Mouse (Mus musculus) forebrain, embryonic 15.5 days (tissue): ENCODE measurements around the gene Map3k11. TPM values are rescaled to one million over a fixed set of nuclear protein-coding genes. Genes with fewer than 3 reads are reported as not detected.

Source experiments
- ATAC-seq: fragments of 200-750 bp; cut with Nextera tagmentation; replicated peaks from 2 replicates; pipeline ENCODE4 v1.8.0; 2017; ENCODE audit warnings: mild to moderate bottlenecking, moderate TSS enrichment, moderate library complexity
- H3K27ac ChIP-seq: fragments of 300-500 bp; sonication (generic); replicated peaks from 2 replicates; pipeline ENCODE4 v1.5.1; 2015; ENCODE audit warnings: mild to moderate bottlenecking, inconsistent platforms
- H3K27me3 ChIP-seq: fragments of 300-500 bp; sonication (generic); 2 replicates; pipeline ENCODE4 v1.6.1; 2015; ENCODE audit warnings: inconsistent platforms
- H3K36me3 ChIP-seq: fragments of 300-500 bp; sonication (generic); 2 replicates; pipeline ENCODE4 v1.6.1; 2015; ENCODE audit warnings: mild to moderate bottlenecking, inconsistent platforms
- H3K4me1 ChIP-seq: fragments of 300-500 bp; sonication (generic); 2 replicates; pipeline ENCODE4 v1.6.1; 2015; ENCODE audit warnings: inconsistent platforms
- H3K4me2 ChIP-seq: fragments of 300-500 bp; sonication (generic); replicated peaks from 2 replicates; pipeline ENCODE4 v1.6.1; 2015; ENCODE audit warnings: mild to moderate bottlenecking, inconsistent platforms
- H3K4me3 ChIP-seq: fragments of 300-500 bp; sonication (generic); 2 replicates; pipeline ENCODE4 v1.5.1; 2015; ENCODE audit warnings: mild to moderate bottlenecking, inconsistent platforms
- H3K9ac ChIP-seq: fragments of 300-500 bp; sonication (generic); replicated peaks from 2 replicates; pipeline ENCODE4 v1.6.1; 2015; ENCODE audit warnings: mild to moderate bottlenecking, inconsistent platforms
- H3K9me3 ChIP-seq: fragments of 300-500 bp; sonication (generic); 2 replicates; pipeline ENCODE4 v1.6.1; 2016; ENCODE audit warnings: inconsistent platforms
- WGBS: fragments of 180-500 bp; shearing (Covaris S2); methylation state at CpG from one replicate; pipeline ENCODE4 v1.1.7; 2015; ENCODE audit warnings: mixed read lengths; 5-methylcytosine and 5-hydroxymethylcytosine counted together
- polyA plus RNA-seq: library from polyadenylated mRNA; unstranded; fragments of >200 nt; fragmentation: Nextera tagmentation; extraction: Ambion mirVana; gene quantifications from 2 replicates; pipeline ENCODE4 v1.2.1, GENCODE M21; 2015

The Map3k11 gene
- polyA plus RNA-seq, 1 experiment from 2014 or later, result 12.2 TPM

GRCm38 (mm10) chr19:5653969-5654719 is 34.4 kb upstream of the Map3k11 start:
- Histone ChIP-seq H3K4me2 (peak overlapping the region; percentile 75), H3K9ac (peak overlapping the region; percentile 43), H3K27ac (no peak overlapping the region), H3K4me3 (peak overlapping the region; percentile 42), H3K36me3 (no peaks in the 10 kb centered on the region), H3K27me3 (peaks cover 29% of the 10 kb centered on the region), H3K9me3 (no peaks in the 10 kb centered on the region), H3K4me1 (peaks cover 17% of the 10 kb centered on the region)
- WGBS, result 4% methylated on average over 62 of the region's 62 CpGs
- peak; percentile 60 for ATAC-seq

- Histone ChIP-seq H3K4me2 (peak overlapping the region; percentile 75), H3K4me3 (peak overlapping the region; percentile 42), H3K4me1 (peaks cover 15% of the 10 kb centered on the region), H3K27ac (no peak overlapping the region), H3K9me3 (no peaks in the 10 kb centered on the region), H3K36me3 (no peaks in the 10 kb centered on the region), H3K27me3 (peaks cover 29% of the 10 kb centered on the region), H3K9ac (peak overlapping the region; percentile 43)
- 13% methylated on average over 43 of the region's 43 CpGs for WGBS
- peak; percentile 36; the same call in 1 of the 2 replicates for ATAC-seq
These were observed 33.7 kb upstream of the Map3k11 start for GRCm38 (mm10) chr19:5654720-5655298.

- 84% methylated on average over 16 of the region's 16 CpGs for whole genome bisulfite sequencing
- peaks cover 16% of the 10 kb centered on the region for H3K4me1 ChIP-seq
- H3K36me3 ChIP-seq, result peaks cover 17% of the 10 kb centered on the region
- no peak overlapping the region for H3K4me2 ChIP-seq
- H3K27me3 ChIP-seq, result no peaks in the 10 kb centered on the region
- no peak for ATAC-seq
- H3K9me3 ChIP-seq, result no peaks in the 10 kb centered on the region
- no peak overlapping the region for H3K9ac ChIP-seq
- H3K4me3 ChIP-seq, result no peak overlapping the region
- peak overlapping the region; percentile 37 for H3K27ac ChIP-seq
These were observed 27.4 kb upstream of the Map3k11 start for GRCm38 (mm10) chr19:5660942-5661751.

GRCm38 (mm10) chr19:5662310-5662709 is 26.2 kb upstream of the Map3k11 start:
- H3K36me3 ChIP-seq, result peaks cover 29% of the 10 kb centered on the region
- 83% methylated on average over 8 of the region's 8 CpGs for WGBS
- H3K27ac ChIP-seq, result 0 out of 2 replicates have a peak overlapping the region, but pooled peaks have one; percentile 39
- H3K27me3 ChIP-seq, result no peaks in the 10 kb centered on the region
- H3K9ac ChIP-seq, result no peak overlapping the region
- no peaks in the 10 kb centered on the region for H3K9me3 ChIP-seq
- ATAC-seq, result no peak
- H3K4me3 ChIP-seq, result peak overlapping the region; percentile 41
- H3K4me1 ChIP-seq, result peaks cover 16% of the 10 kb centered on the region
- peak overlapping the region; percentile 55; the same call in 1 of the 2 replicates for H3K4me2 ChIP-seq

- Histone ChIP-seq H3K4me3 (peak within 1 kb of the TSS; percentile 41), H3K9me3 (no peaks in the 10 kb centered on the region), H3K27me3 (no peaks in the 10 kb centered on the region), H3K27ac (peak within 1 kb of the TSS; percentile 39), H3K4me2 (peak within 1 kb of the TSS; percentile 55), H3K4me1 (peaks cover 16% of the 10 kb centered on the region), H3K9ac (peak within 1 kb of the TSS; percentile 37), H3K36me3 (peaks cover 30% of the 10 kb centered on the region)
- peak; percentile 80 for ATAC-seq
- 2% methylated on average over 32 of the region's 32 CpGs for WGBS
These were observed 25.3 kb upstream of the Map3k11 start, which contains the start of gene Sipa1 for GRCm38 (mm10) chr19:5662981-5663913. Sipa1 (minus strand) TSS chr19:5663707.

- Histone ChIP-seq H3K4me3 (no peak overlapping the region), H3K4me1 (peaks cover 16% of the 10 kb centered on the region), H3K36me3 (peaks cover 35% of the 10 kb centered on the region), H3K4me2 (no peak overlapping the region), H3K9ac (no peak overlapping the region), H3K27me3 (no peaks in the 10 kb centered on the region), H3K27ac (no peak overlapping the region), H3K9me3 (no peaks in the 10 kb centered on the region)
- ATAC-seq, result no peak
- WGBS, result 95% methylated on average over 10 of the region's 10 CpGs
These were observed 23.8 kb upstream of the Map3k11 start for GRCm38 (mm10) chr19:5664669-5665257.

GRCm38 (mm10) chr19:5665465-5665864 is 23.1 kb upstream of the Map3k11 start:
- peaks cover 40% of the 10 kb centered on the region for H3K36me3 ChIP-seq
- H3K27ac ChIP-seq, result no peak overlapping the region
- no peak overlapping the region for H3K4me3 ChIP-seq
- H3K4me2 ChIP-seq, result no peak overlapping the region
- 90% methylated on average over 15 of the region's 15 CpGs for WGBS
- H3K9me3 ChIP-seq, result no peaks in the 10 kb centered on the region
- H3K4me1 ChIP-seq, result peaks cover 16% of the 10 kb centered on the region
- H3K9ac ChIP-seq, result no peak overlapping the region
- no peak for ATAC-seq
- H3K27me3 ChIP-seq, result no peaks in the 10 kb centered on the region

- Histone ChIP-seq H3K4me3 (no peak overlapping the region), H3K27ac (no peak overlapping the region), H3K4me2 (no peak overlapping the region), H3K9ac (no peak overlapping the region), H3K4me1 (peaks cover 16% of the 10 kb centered on the region), H3K27me3 (no peaks in the 10 kb centered on the region), H3K36me3 (peaks cover 46% of the 10 kb centered on the region), H3K9me3 (no peaks in the 10 kb centered on the region)
- WGBS, result 84% methylated on average over 18 of the region's 18 CpGs
- no peak for ATAC-seq
These were observed 22.2 kb upstream of the Map3k11 start for GRCm38 (mm10) chr19:5666386-5666785.

GRCm38 (mm10) chr19:5668372-5668771 is 20.2 kb upstream of the Map3k11 start:
- Histone ChIP-seq H3K4me1 (peaks cover 8% of the 10 kb centered on the region), H3K27ac (no peak overlapping the region), H3K4me3 (no peak overlapping the region), H3K9me3 (no peaks in the 10 kb centered on the region), H3K9ac (no peak overlapping the region), H3K36me3 (peaks cover 64% of the 10 kb centered on the region), H3K4me2 (no peak overlapping the region), H3K27me3 (no peaks in the 10 kb centered on the region)
- ATAC-seq, result no peak
- 87% methylated on average over 4 of the region's 4 CpGs for WGBS

GRCm38 (mm10) chr19:5680432-5680831 is 8.1 kb upstream of the Map3k11 start:
- peaks cover 88% of the 10 kb centered on the region for H3K36me3 ChIP-seq
- H3K27ac ChIP-seq, result no peak overlapping the region
- no peak overlapping the region for H3K9ac ChIP-seq
- WGBS, result 95% methylated on average over 4 of the region's 4 CpGs
- H3K4me1 ChIP-seq, result no peaks in the 10 kb centered on the region
- H3K4me2 ChIP-seq, result no peak overlapping the region
- H3K9me3 ChIP-seq, result no peaks in the 10 kb centered on the region
- no peak overlapping the region for H3K4me3 ChIP-seq
- H3K27me3 ChIP-seq, result no peaks in the 10 kb centered on the region
- ATAC-seq, result no peak

- 92% methylated on average over 12 of the region's 12 CpGs for WGBS
- Histone ChIP-seq H3K4me3 (no peak overlapping the region), H3K4me1 (peaks cover 12% of the 10 kb centered on the region), H3K27ac (no peak overlapping the region), H3K4me2 (no peak overlapping the region), H3K36me3 (peaks cover 66% of the 10 kb centered on the region), H3K9me3 (no peaks in the 10 kb centered on the region), H3K27me3 (no peaks in the 10 kb centered on the region), H3K9ac (no peak overlapping the region)
- ATAC-seq, result no peak
These were observed 4.3 kb upstream of the Map3k11 start for GRCm38 (mm10) chr19:5684236-5684635.
